Mouse (Mus musculus) CH12.LX (cell line): ENCODE measurements around the gene Plekhg2.

Source experiments
- CTCF ChIP-seq, 2 experiments: IDR thresholded peaks in 1 of 2; conservative IDR thresholded peaks in 1 of 2; 2 replicates each; pipeline ENCODE4 v1.5.1; 2011 to 2012; ENCODE audit warnings: low read depth in 2 of 2, low read length in 2 of 2, improper control_type of control experiment in 1 of 2, inconsistent platforms in 1 of 2, mild to moderate bottlenecking in 1 of 2, moderate library complexity in 1 of 2
- EP300 ChIP-seq: IDR thresholded peaks from 2 replicates; pipeline ENCODE4 v1.6.1; 2011; ENCODE audit warnings: low read length, improper control_type of control experiment
- KAT2A ChIP-seq: IDR thresholded peaks from 2 replicates; pipeline ENCODE4 v1.6.1; 2012; ENCODE audit warnings: low read length, improper control_type of control experiment, inconsistent platforms; ENCODE audit not compliant: insufficient replicate concordance
- MAFK ChIP-seq: IDR thresholded peaks from 2 replicates; pipeline ENCODE4 v1.6.1; 2011; ENCODE audit warnings: low read length, improper control_type of control experiment; ENCODE audit not compliant: insufficient replicate concordance
- MEF2A ChIP-seq: IDR thresholded peaks from 2 replicates; pipeline ENCODE4 v1.6.1; 2014; ENCODE audit warnings: low read depth, mild to moderate bottlenecking, inconsistent platforms, low read length, improper control_type of control experiment, borderline replicate concordance
- MYC ChIP-seq: IDR thresholded peaks from 2 replicates; pipeline ENCODE4 v1.6.1; 2011; ENCODE audit warnings: low read depth, mild to moderate bottlenecking, improper control_type of control experiment, low read length
- POLR2A ChIP-seq: IDR thresholded peaks from 2 replicates; pipeline ENCODE4 v1.6.1; 2011; ENCODE audit warnings: low read depth, mild to moderate bottlenecking, improper control_type of control experiment, low read length
- SMC3 ChIP-seq: IDR thresholded peaks from 2 replicates; pipeline ENCODE4 v1.6.1; 2011; ENCODE audit warnings: low read depth, low read length, improper control_type of control experiment
- TBP ChIP-seq: conservative IDR thresholded peaks from 2 replicates; pipeline ENCODE4 v1.6.1; 2011; ENCODE audit warnings: low read depth, low read length, improper control_type of control experiment
- TCF12 ChIP-seq: IDR thresholded peaks from 2 replicates; pipeline ENCODE4 v1.6.1; 2014; ENCODE audit warnings: low read depth, mild to moderate bottlenecking, inconsistent platforms, low read length, improper control_type of control experiment
- USF1 ChIP-seq: IDR thresholded peaks from 2 replicates; pipeline ENCODE4 v1.6.1; 2014; ENCODE audit warnings: low read depth, mild to moderate bottlenecking, inconsistent platforms, low read length, improper control_type of control experiment
- ZC3H11A ChIP-seq: IDR thresholded peaks from 2 replicates; pipeline ENCODE4 v1.6.1; 2012; ENCODE audit warnings: low read depth, mild to moderate bottlenecking, inconsistent platforms, low read length, improper control_type of control experiment

GRCm38 (mm10) chr7:28353267-28353666 is 19.1 kb downstream of the Plekhg2 start:
- TF ChIP-seq EP300 = no peak
- no peak for TF ChIP-seq MYC
- no peak for TF ChIP-seq SMC3
- no peak for TF ChIP-seq ZC3H11A
- TF ChIP-seq CTCF (conservative IDR thresholded peaks at IDR 0.05 in 1 of 2, IDR thresholded peaks at IDR 0.05 in 1 of 2; ENCODE audit: low read depth in 2 of 2, low read length in 2 of 2) = no peak
- TF ChIP-seq MEF2A = no peak
- TF ChIP-seq MAFK = no peak
- TF ChIP-seq POLR2A = no peak
- TF ChIP-seq TBP = no peak
- no peak for TF ChIP-seq TCF12
- no peak for TF ChIP-seq KAT2A
- TF ChIP-seq USF1 = no peak
